Mouse (Mus musculus) left cerebral cortex, postnatal 10 days (tissue): ENCODE data around the gene Exoc6. TPM values are rescaled to one million over a fixed set of nuclear protein-coding genes. Genes with fewer than 3 reads are reported as not detected.
A peak's percentile ranks its signal among the peaks of the same experiment; 100 is the strongest.

Experiments used
- DNase-seq, 2 experiments: peaks; one replicate each; pipeline ENCODE4 v3.0.0; 2021 to 2022; ENCODE audit warnings: low spot score in 2 of 2, mixed read lengths in 1 of 2; ENCODE audit errors: extremely low spot score in 1 of 2
- intact Hi-C: fragments of 180-260 bp; cut with DNase I; formaldehyde crosslinking; loops from one replicate; pipeline ENCODE4 v1.15.1; 2025
- total RNA-seq, 2 experiments: library from RNA; stranded (reverse); gene quantifications; 2 replicates each; pipeline ENCODE4 v1.2.3; 2021

Exoc6 gene
- total RNA-seq, 2 experiments from 2014 or later = 52.9 to 53.6 TPM

DNA sequence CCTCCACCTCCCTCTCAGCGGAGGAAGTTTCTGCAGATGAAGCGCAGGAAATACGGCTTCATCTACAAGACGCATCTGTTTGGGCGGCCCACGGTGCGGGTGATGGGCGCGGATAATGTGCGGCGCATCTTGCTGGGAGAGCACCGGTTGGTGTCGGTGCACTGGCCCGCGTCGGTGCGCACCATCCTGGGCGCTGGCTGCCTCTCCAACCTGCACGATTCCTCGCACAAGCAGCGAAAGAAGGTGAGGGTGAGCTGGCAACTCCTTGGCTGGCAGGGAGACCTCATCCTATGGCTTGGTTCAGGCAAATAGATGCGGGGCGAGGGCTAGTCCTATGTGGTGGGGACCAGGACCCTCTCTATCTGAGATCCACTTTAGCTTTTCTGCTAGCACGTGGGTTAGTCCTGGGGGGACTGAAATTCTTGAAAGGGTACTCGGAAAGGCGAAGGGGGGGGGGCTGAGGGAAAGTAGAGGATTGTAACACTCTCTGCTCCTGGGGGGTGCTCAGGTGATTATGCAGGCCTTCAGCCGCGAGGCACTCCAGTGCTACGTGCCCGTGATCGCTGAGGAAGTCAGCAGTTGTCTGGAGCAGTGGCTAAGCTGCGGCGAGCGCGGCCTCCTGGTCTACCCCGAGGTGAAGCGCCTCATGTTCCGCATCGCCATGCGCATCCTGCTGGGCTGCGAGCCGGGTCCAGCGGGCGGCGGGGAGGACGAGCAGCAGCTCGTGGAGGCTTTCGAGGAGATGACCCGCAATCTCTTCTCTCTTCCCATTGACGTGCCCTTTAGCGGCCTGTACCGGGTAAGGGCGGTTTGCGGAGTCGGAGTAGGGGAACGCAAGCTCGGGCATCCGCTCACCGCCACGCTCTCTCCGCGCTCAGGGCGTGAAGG is 148.3 kb downstream of the Exoc6 start:
- DNase-seq = peak in 1 of 2 experiments; percentile 29
- intact Hi-C loops = no loop called here

- intact Hi-C loops = loop anchor here (5.0 kb wide), 1 partner anchor 233 kb away; no protein-coding TSS in a partner anchor
- DNase-seq = no peak
Measured at GRCm38 (mm10) chr19:37699711-37700110, 149.5 kb downstream of the Exoc6 start.

GRCm38 (mm10) chr19:37702377-37703076 is 152.3 kb downstream of the Exoc6 start:
- intact Hi-C loops = loop anchor here (5.0 kb wide), 1 partner anchor 230 kb away; no protein-coding TSS in a partner anchor
- no peak for DNase-seq

DNA sequence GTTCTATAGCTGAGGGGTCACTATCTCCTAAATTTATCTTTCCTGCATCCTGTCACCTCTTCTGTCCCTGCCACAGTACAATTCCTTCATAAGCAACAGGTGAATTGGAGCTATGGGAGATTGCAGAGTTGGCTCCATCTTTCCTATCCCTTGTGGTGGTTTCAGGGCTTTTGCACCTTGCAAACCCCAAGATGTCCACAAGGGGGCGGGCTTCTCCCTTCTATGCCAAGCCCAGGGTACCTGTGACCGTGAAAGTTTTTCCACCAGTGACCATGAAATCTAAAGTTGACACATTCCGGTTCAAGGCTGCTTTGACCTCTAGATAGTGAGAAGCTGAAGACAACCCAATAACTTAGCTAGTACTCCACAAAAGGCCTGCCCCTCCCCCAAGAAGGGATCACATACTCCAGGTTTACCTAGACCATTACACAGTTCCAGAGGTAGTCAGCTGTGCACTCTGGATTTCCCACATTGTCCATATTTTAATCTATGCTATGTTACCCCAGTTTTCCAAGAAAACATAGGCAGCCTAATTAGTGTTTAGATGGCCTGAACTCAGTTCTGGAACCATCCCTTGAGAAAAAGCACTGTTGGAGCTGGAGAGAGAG is 153.8 kb downstream of the Exoc6 start:
- intact Hi-C loops = loop anchor here (2.0 to 5.0 kb wide), 2 partner anchors 183 to 228 kb away; no protein-coding TSS in a partner anchor
- DNase-seq = peak; percentile 56 to 65

DNA sequence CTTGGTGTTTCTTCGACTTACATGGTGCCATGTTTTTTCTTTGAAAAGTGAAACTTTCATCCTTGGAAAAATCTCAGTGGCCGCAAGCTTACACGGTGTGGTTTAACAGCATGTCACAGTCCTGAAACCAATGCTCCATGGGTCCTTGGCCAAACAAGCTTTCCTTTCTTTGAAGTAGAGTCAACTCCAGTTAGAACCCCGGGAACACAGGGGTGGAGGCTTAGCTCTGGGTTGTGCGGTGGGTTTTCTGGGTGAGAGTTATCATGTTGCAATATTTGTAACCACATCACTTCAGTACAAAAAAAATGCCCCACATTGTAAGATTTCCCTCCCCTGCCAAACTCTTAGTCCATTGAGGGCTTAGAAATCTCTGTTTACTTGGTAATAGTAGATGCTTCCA is 155.5 kb downstream of the Exoc6 start:
- DNase-seq = no peak
- intact Hi-C loops = loop anchor here (2.0 kb wide), 1 partner anchor 181 kb away; no protein-coding TSS in a partner anchor

DNA sequence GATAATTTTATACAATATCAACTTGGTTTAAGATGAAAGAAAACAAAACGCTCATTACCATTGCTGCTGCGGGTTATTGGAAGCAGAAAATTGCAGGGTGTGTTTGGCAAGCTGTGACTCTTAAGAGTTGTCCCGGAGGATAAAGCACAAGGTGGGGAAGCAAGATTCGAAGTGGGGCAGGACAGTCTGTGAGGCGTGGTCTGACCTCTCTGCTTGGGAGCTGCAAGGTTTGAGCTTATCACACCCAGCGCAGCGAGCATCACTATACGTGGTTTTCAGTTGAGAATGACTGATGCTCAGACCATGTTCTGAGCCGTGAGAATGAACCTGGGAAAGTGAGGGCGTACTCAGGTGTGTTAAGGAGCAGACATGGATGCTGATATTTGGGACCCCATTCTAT is 164.5 kb downstream of the Exoc6 start:
- DNase-seq = no peak

DNA sequence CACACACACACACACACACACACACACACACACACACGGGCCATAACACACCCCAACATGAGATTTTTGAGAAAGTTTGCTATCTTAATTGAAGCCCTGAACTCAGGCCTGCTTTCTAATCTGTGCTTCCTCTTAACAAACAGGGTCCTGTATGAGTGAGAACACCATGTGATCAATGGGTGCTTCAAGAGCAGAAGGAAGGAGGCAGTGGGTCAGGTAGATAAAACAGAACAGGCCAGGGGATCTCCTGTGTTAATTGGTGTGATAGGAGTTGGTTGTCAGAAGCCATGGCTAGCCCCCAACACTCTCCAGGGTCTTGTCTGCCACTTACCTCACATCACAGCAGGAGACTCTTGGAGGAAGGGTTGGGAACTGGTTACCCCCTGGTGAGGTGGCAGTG is 165.8 kb downstream of the Exoc6 start:
- DNase-seq = no peak
- intact Hi-C loops = no loop called here

More for the DNA sequence above, 164.5 kb downstream of the Exoc6 start:
- intact Hi-C loops = no loop called here

DNA sequence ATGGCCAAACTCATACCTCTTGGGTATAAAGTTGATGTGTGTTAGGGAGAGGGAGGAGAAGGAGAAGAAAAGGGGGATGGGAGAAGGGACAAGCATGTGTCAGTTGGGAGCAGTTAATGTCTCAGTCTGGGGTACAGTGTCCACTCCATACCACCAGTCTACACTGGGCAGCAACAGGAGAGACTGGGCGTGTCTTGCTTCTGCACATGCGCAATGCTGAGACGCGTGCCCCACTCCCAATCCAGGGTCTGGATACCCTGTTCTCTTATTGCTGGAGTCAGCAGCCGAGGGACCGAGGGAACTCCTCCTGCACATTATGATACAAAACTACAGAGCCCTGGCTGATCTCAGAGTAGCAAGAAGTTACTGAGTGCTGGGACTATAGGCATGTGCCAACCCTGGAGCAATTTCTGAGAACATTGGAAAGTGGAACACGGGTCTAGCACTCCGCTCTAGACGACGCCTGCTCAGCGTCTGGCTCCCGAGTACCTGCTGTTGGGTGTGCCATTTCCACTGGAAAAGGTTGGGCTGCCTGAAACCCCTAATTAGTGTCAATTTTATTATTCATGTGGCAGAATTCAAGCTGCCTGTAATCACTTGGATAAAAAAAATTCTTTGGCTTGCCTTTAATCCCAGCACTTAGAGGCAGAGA is 166.4 kb downstream of the Exoc6 start:
- intact Hi-C loops = no loop called here
- DNase-seq = no peak

- intact Hi-C loops = no loop called here
- no peak for DNase-seq
Measured at GRCm38 (mm10) chr19:37719166-37719565, 168.9 kb downstream of the Exoc6 start.

DNA sequence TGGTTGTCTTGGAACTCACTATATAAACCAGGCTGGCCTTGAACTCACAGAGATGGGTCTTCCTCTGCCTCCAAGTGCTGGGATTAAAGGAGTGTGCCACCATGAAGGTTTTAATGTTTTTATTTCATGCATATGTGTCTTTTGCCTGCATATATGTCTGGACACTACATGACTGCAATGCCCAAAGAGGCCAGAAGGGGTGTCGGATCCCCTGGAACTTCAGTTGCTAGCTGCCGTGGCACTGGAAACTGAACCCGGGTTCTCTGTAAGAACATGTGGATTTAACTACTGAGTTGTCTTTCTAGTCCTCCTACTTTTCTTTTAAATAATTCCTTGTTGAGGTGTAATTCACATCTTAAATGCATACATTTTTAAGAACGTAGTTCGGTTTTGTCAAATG is 174.4 kb downstream of the Exoc6 start:
- intact Hi-C loops = no loop called here

DNA sequence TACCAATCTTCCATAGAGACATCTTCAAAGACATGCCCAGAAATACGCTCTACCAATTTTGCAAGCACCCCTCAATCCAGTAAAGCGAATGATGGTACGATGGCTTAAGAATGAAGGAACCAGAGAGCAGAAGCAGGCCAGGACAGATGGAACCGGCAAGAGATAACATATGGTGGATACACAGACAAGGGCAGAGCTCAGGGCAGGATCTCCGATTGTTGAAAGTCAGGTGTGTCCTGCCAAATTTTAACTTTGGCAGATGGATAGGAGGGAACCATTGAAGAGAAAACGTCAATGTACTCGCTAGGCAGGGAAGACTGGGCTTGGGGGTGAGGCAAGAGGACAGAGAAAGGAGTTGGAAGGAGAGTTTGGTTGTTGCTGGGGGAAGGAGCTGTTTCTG is 176.4 kb downstream of the Exoc6 start:
- intact Hi-C loops = no loop called here
- DNase-seq = no peak

More for the DNA sequence above, 174.4 kb downstream of the Exoc6 start:
- no peak for DNase-seq

DNA sequence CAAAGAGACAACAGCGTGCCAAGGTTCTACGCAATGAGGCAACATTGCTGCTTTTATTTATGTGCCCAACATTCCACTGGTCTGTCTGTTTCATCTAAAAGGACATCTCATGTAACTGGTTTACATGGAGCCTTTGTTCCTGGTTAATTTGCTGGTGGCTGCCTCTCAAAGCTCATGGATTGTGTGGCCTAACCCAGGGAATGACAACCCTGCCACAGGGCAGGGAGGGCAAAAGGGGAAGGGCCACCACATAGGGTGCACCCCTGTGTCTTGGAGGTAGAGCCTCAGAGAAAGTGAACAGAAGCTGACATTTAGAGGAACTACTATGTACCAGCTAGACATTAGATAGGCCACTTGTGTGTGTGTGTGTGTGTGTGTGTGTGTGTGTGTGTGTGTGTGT is 177.1 kb downstream of the Exoc6 start:
- no peak for DNase-seq
- intact Hi-C loops = no loop called here

Other genes with a start within 250 kb of the Exoc6 start
- 10 to 100 TPM; 59.3 to 89.4 TPM for gene Ide, start 212.6 kb upstream of the Exoc6 start, total RNA-seq
- 1 to 10 TPM; 3.2 to 3.3 TPM for gene Kif11, start 174.0 kb upstream of the Exoc6 start, total RNA-seq
- 1 to 10 TPM; 2.8 to 3.4 TPM for gene Hhex, start 115.6 kb upstream of the Exoc6 start, total RNA-seq
- gene Cyp26c1, start 135.2 kb downstream of the Exoc6 start, total RNA-seq = under 1 TPM in 1 of 2 experiments, not detected in 1; 0.20 TPM
- under 1 TPM in 1 of 2 experiments, not detected in 1; 0.34 TPM for gene Cyp26a1, start 147.4 kb downstream of the Exoc6 start, total RNA-seq